Comparison of ENCODE assay signal across 10 mouse cellular contexts in the genomic region with DNA sequence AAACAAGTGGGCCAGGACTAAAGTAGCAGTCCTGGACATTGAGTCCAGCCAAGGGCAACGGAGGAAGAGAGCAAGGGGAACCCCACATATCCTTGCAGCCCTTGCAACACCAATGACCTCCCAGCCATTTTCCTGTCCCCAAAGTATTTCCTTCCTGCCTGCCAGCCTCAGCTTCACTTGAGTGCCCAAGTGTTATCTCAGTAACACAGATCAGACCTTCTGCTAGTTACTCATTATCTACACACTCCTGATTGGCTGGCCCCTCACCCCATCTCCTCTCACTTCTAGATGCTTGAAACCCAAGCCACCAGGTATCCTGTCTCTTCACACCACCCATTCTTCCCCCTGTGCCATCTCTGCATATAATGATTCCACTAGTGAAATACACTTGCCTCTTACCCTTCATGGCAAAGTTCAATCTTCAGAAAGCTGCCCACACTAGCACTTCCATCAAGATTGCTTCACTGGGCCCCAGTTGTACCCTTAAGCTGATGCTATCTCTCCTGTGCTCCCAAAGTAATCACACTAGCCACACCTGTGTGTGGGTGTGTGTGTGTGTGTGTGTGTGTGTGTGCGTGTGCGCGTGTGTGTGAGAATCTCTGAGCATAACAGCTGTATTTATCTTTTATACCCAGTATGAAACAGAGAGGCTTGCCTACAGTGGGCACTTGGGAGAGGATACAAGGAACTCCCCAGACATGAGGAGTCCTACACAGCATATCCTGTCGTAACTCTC.
A peak's percentile ranks its signal among the peaks of the same experiment; 100 is the strongest.
DNase-seq lines count a peak whose midpoint lies in the region; ATAC-seq and TF ChIP-seq lines count a peak whose summit lies in the region.
"Had no signal": no experiment of that assay in that cellular context is flagged by ENCODE, and none has a peak within 500 bp of the region (broad histone marks: within the 10 kb centered on the region; RNA-seq: fewer than 3 reads in every experiment).

No protein-coding gene starts in this region.

- ATAC-seq in kidney, embryonic 15.5 days (replicated peaks; ENCODE audit: low FRiP score) = peak; percentile 79

- peak; percentile 31 for DNase-seq in kidney, adult 2 months
- no peak for DNase-seq in kidney, postnatal 10 days
- DNase-seq in natural killer cell, adult 2 months (ENCODE audit: low spot score in 2 of 2) = peak; percentile 54 to 55
- no peak for DNase-seq in right cerebral cortex, adult 18-20 months
- DNase-seq in urinary bladder, adult 18-20 months (ENCODE audit: low spot score in 2 of 2) = no peak
- no peak for DNase-seq in hindbrain, embryonic 10.5 days (ENCODE audit: low spot score)
- DNase-seq: cerebellum, postnatal 25 days; right cerebral cortex, postnatal 14 days had no signal

- no peak overlapping the region for H3K9ac ChIP-seq in kidney, embryonic 15.5 days

- H3K4me2 ChIP-seq in kidney, embryonic 15.5 days = no peak overlapping the region

- TF ChIP-seq CTCF in kidney, adult 2 months (conservative IDR thresholded peaks at IDR 0.05; ENCODE audit: insufficient read depth, insufficient read length, low read depth, low read length) = no peak
- no peak for TF ChIP-seq CTCF in bone marrow, adult 2 months (IDR thresholded peaks at IDR 0.05; ENCODE audit: control insufficient read depth, insufficient read depth, low read length)

- H3K4me3 ChIP-seq in kidney, adult 2 months (ENCODE audit: insufficient read depth, low read depth, low read length) = no peak overlapping the region
- H3K4me3 ChIP-seq in bone marrow, adult 2 months (replicated peaks; ENCODE audit: control insufficient read depth, low read depth, low read length) = no peak overlapping the region
- no peak overlapping the region for H3K4me3 ChIP-seq in kidney, embryonic 15.5 days (replicated peaks)
- H3K4me3 ChIP-seq in hindbrain, embryonic 10.5 days = no peak overlapping the region

- H3K27ac ChIP-seq in kidney, adult 2 months (ENCODE audit: insufficient read depth, low read depth, low read length) = no peak overlapping the region
- H3K27ac ChIP-seq in bone marrow, adult 2 months (ENCODE audit: control insufficient read depth, insufficient read depth, low read depth, low read length, poor library complexity) = peak overlapping the region; percentile 40; the same call in 1 of the 2 replicates
- H3K27ac ChIP-seq in kidney, embryonic 15.5 days = 0 out of 2 replicates have a peak overlapping the region, but pooled peaks have one; percentile 22
- no peak overlapping the region for H3K27ac ChIP-seq in hindbrain, embryonic 10.5 days

- peaks cover 12% of the 10 kb centered on the region for H3K4me1 ChIP-seq in kidney, adult 2 months (ENCODE audit: control insufficient read depth, insufficient read depth, low read length)
- H3K4me1 ChIP-seq in bone marrow, adult 2 months (ENCODE audit: control insufficient read depth, insufficient read depth, low read length) = peaks cover 9% of the 10 kb centered on the region; the same call in 1 of the 2 replicates
- H3K4me1 ChIP-seq in kidney, embryonic 15.5 days = peaks cover 17% of the 10 kb centered on the region
- no peaks in the 10 kb centered on the region for H3K4me1 ChIP-seq in hindbrain, embryonic 10.5 days (replicated peaks)

- TF ChIP-seq POLR2A in kidney, adult 2 months (IDR thresholded peaks at IDR 0.05; ENCODE audit: low read depth, low read length) = no peak
- no peak for TF ChIP-seq POLR2A in bone marrow, adult 2 months (IDR thresholded peaks at IDR 0.05; ENCODE audit: borderline replicate concordance, control insufficient read depth, low read depth, low read length)

- H3K36me3 ChIP-seq in kidney, adult 2 months (ENCODE audit: control insufficient read depth, insufficient read depth, low read length) = peaks cover 3% of the 10 kb centered on the region; the same call in 1 of the 2 replicates
- H3K36me3 ChIP-seq in kidney, embryonic 15.5 days = peaks cover 29% of the 10 kb centered on the region
- peaks cover 14% of the 10 kb centered on the region; the same call in 1 of the 2 replicates for H3K36me3 ChIP-seq in hindbrain, embryonic 10.5 days

- no peaks in the 10 kb centered on the region for H3K9me3 ChIP-seq in kidney, embryonic 15.5 days (replicated peaks)
- no peaks in the 10 kb centered on the region for H3K9me3 ChIP-seq in hindbrain, embryonic 10.5 days

- H3K27me3 ChIP-seq in kidney, adult 2 months (replicated peaks; ENCODE audit: control insufficient read depth, insufficient read depth, low read length) = no peaks in the 10 kb centered on the region
- H3K27me3 ChIP-seq in kidney, embryonic 15.5 days = no peaks in the 10 kb centered on the region
- H3K27me3 ChIP-seq in hindbrain, embryonic 10.5 days (ENCODE audit: insufficient read depth, poor library complexity, severe bottlenecking) = no peaks in the 10 kb centered on the region

- 74% methylated on average over 5 of the region's 5 CpGs for WGBS in kidney, adult 2 months
- WGBS in bone marrow, adult 2 months = 58% methylated on average over 5 of the region's 5 CpGs
- WGBS in kidney, embryonic 15.5 days = 81% methylated on average over 5 of the region's 5 CpGs
- WGBS in hindbrain, embryonic 10.5 days = 88% methylated on average over 5 of the region's 5 CpGs

Comparison
In these comparisons a context has a peak if more than half of its experiments do, and no peak if none do; other contexts are left out.
1. DNase-seq: peak in kidney, adult 2 months (single experiment) and natural killer cell, adult 2 months (2 of 2); none in kidney, postnatal 10 days (single experiment), right cerebral cortex, adult 18-20 months (single experiment), urinary bladder, adult 18-20 months (0 of 2) and hindbrain, embryonic 10.5 days (single experiment).
2. H3K27ac ChIP-seq: peak in bone marrow, adult 2 months (single experiment) and kidney, embryonic 15.5 days (single experiment); none in kidney, adult 2 months (single experiment) and hindbrain, embryonic 10.5 days (single experiment).